Mouse (Mus musculus): ENCODE results near the gene 1700019D03Rik.

GRCm38 (mm10) chr1:52954456-52954855, 65.5 kb downstream of the 1700019D03Rik start:
- TF ChIP-seq TAL1 (IDR thresholded peaks at IDR 0.05; ENCODE audit: low read length) (peak; percentile 12; the same call in 1 of the 3 replicates), GATA1 (IDR thresholded peaks at IDR 0.05; ENCODE audit: low read length) (no peak)

Measured in erythroblast, embryonic 14.5 days (primary cell).